Mouse (Mus musculus) hindbrain, embryonic 16.5 days (tissue): ENCODE results near the gene Jag1. TPM values are rescaled to one million over a fixed set of nuclear protein-coding genes. Genes with fewer than 3 reads are reported as not detected.
A peak's percentile ranks its signal among the peaks of the same experiment; 100 is the strongest.

Experiments
- ATAC-seq: fragments of 200-750 bp; cut with Nextera tagmentation; 2 replicates; pipeline ENCODE4 v1.8.0; 2017; ENCODE audit warnings: moderate TSS enrichment, moderate library complexity
- H3K27ac ChIP-seq: fragments of 300-500 bp; sonication (generic); 2 replicates; pipeline ENCODE4 v1.5.1; 2014; ENCODE audit warnings: low read depth, mild to moderate bottlenecking, control low read depth, low read length, moderate library complexity
- H3K27me3 ChIP-seq: fragments of 300-500 bp; sonication (generic); replicated peaks from 2 replicates; pipeline ENCODE4 v1.6.1; 2014; ENCODE audit warnings: low read length; ENCODE audit not compliant: control insufficient read depth, insufficient read depth
- H3K36me3 ChIP-seq: fragments of 300-500 bp; sonication (generic); 2 replicates; pipeline ENCODE4 v1.6.1; 2014; ENCODE audit warnings: mild to moderate bottlenecking, low read length, moderate library complexity, mixed read lengths; ENCODE audit not compliant: control insufficient read depth, insufficient read depth
- H3K4me1 ChIP-seq: fragments of 300-500 bp; sonication (generic); 2 replicates; pipeline ENCODE4 v1.6.1; 2014; ENCODE audit warnings: low read depth, low read length; ENCODE audit not compliant: control insufficient read depth, insufficient read depth
- H3K4me2 ChIP-seq: fragments of 300-500 bp; sonication (generic); 2 replicates; pipeline ENCODE4 v1.6.1; 2014; ENCODE audit warnings: mild to moderate bottlenecking, low read length, control low read depth, moderate library complexity
- H3K4me3 ChIP-seq: fragments of 300-500 bp; sonication (generic); 2 replicates; pipeline ENCODE4 v1.5.1; 2014; ENCODE audit warnings: mild to moderate bottlenecking, low read length, control low read depth, moderate library complexity
- H3K9ac ChIP-seq: fragments of 300-500 bp; sonication (generic); 2 replicates; pipeline ENCODE4 v1.6.1; 2014; ENCODE audit warnings: low read depth, mild to moderate bottlenecking, control low read depth, low read length, moderate library complexity
- H3K9me3 ChIP-seq: fragments of 300-500 bp; sonication (generic); 2 replicates; pipeline ENCODE4 v1.6.1; 2014; ENCODE audit warnings: mild to moderate bottlenecking, low read length, moderate library complexity; ENCODE audit not compliant: control insufficient read depth
- WGBS: fragments of 180-500 bp; shearing (Covaris S2); extraction: QIAGEN DNeasy Blood & Tissue Kit; methylation state at CpG from one replicate; pipeline ENCODE4 v1.1.7; 2014; 5-methylcytosine and 5-hydroxymethylcytosine counted together
- polyA plus RNA-seq: library from polyadenylated mRNA; unstranded; fragments of >200 nt; fragmentation: Nextera tagmentation; extraction: Ambion mirVana; gene quantifications from 2 replicates; pipeline ENCODE4 v1.2.1, GENCODE M21; 2015

The Jag1 gene
- polyA plus RNA-seq, 1 experiment from 2014 or later: 5.1 TPM

- ATAC-seq: no peak
- peaks cover 9% of the 10 kb centered on the region for H3K4me1 ChIP-seq
Measured at GRCm38 (mm10) chr2:137091766-137092522, 24.5 kb downstream of the Jag1 start.

GRCm38 (mm10) chr2:137087705-137088104 lies 28.7 kb downstream of the Jag1 start:
- peaks cover 10% of the 10 kb centered on the region; the same call in 1 of the 2 replicates for H3K36me3 ChIP-seq
- 73% methylated on average over 6 of the region's 6 CpGs for WGBS
- H3K27ac ChIP-seq: no peak overlapping the region
- H3K9ac ChIP-seq: no peak overlapping the region
- no peak for ATAC-seq
- no peaks in the 10 kb centered on the region for H3K27me3 ChIP-seq
- H3K4me2 ChIP-seq: no peak overlapping the region
- no peak overlapping the region for H3K4me3 ChIP-seq
- H3K9me3 ChIP-seq: no peaks in the 10 kb centered on the region
- H3K4me1 ChIP-seq: peaks cover 2% of the 10 kb centered on the region; the same call in 1 of the 2 replicates

More at GRCm38 (mm10) chr2:137091766-137092522, 24.5 kb downstream of the Jag1 start:
- no peak overlapping the region for H3K4me3 ChIP-seq
- H3K27ac ChIP-seq: no peak overlapping the region
- no peaks in the 10 kb centered on the region for H3K9me3 ChIP-seq
- WGBS: 63% methylated on average over 11 of the region's 11 CpGs
- H3K27me3 ChIP-seq: no peaks in the 10 kb centered on the region
- H3K4me2 ChIP-seq: no peak overlapping the region
- peaks cover 6% of the 10 kb centered on the region; the same call in 1 of the 2 replicates for H3K36me3 ChIP-seq
- H3K9ac ChIP-seq: no peak overlapping the region

- ATAC-seq: no peak
- Histone ChIP-seq H3K27ac (no peak overlapping the region), H3K4me3 (no peak overlapping the region), H3K4me2 (no peak overlapping the region), H3K9me3 (no peaks in the 10 kb centered on the region), H3K36me3 (peaks cover 10% of the 10 kb centered on the region; the same call in 1 of the 2 replicates), H3K27me3 (no peaks in the 10 kb centered on the region), H3K9ac (no peak overlapping the region), H3K4me1 (no peaks in the 10 kb centered on the region)
- 47% methylated on average over 14 of the region's 14 CpGs for WGBS
Measured at GRCm38 (mm10) chr2:137086621-137087395, 29.6 kb downstream of the Jag1 start.

- Histone ChIP-seq H3K36me3 (peaks cover 10% of the 10 kb centered on the region; the same call in 1 of the 2 replicates), H3K27me3 (no peaks in the 10 kb centered on the region), H3K9ac (no peak overlapping the region), H3K4me1 (no peaks in the 10 kb centered on the region; the same call in 1 of the 2 replicates), H3K27ac (no peak overlapping the region), H3K4me3 (no peak overlapping the region), H3K4me2 (no peak overlapping the region), H3K9me3 (no peaks in the 10 kb centered on the region)
- 71% methylated on average over 8 of the region's 8 CpGs for WGBS
- no peak for ATAC-seq
Measured at GRCm38 (mm10) chr2:137085257-137085656, 31.2 kb downstream of the Jag1 start.

GRCm38 (mm10) chr2:137082896-137083620 lies 33.4 kb downstream of the Jag1 start:
- no peaks in the 10 kb centered on the region for H3K27me3 ChIP-seq
- H3K36me3 ChIP-seq: peaks cover 4% of the 10 kb centered on the region; the same call in 1 of the 2 replicates
- peaks cover 3% of the 10 kb centered on the region for H3K4me1 ChIP-seq
- no peak overlapping the region for H3K27ac ChIP-seq
- H3K4me2 ChIP-seq: no peak overlapping the region
- 77% methylated on average over 24 of the region's 24 CpGs for WGBS
- no peak overlapping the region for H3K9ac ChIP-seq
- no peaks in the 10 kb centered on the region for H3K9me3 ChIP-seq
- H3K4me3 ChIP-seq: no peak overlapping the region
- ATAC-seq: peak; percentile 81

GRCm38 (mm10) chr2:137081001-137081400 lies 35.4 kb downstream of the Jag1 start:
- Histone ChIP-seq H3K4me3 (no peak overlapping the region), H3K9me3 (no peaks in the 10 kb centered on the region), H3K9ac (no peak overlapping the region), H3K4me1 (peaks cover 3% of the 10 kb centered on the region), H3K27me3 (no peaks in the 10 kb centered on the region), H3K27ac (no peak overlapping the region), H3K4me2 (no peak overlapping the region), H3K36me3 (peaks cover 4% of the 10 kb centered on the region; the same call in 1 of the 2 replicates)
- WGBS: 77% methylated on average over 7 of the region's 7 CpGs
- no peak for ATAC-seq

- H3K9me3 ChIP-seq: no peaks in the 10 kb centered on the region
Measured at GRCm38 (mm10) chr2:137080468-137080867, 36.0 kb downstream of the Jag1 start.

GRCm38 (mm10) chr2:137079721-137080320 lies 36.6 kb downstream of the Jag1 start:
- Histone ChIP-seq H3K27ac (no peak overlapping the region), H3K9ac (no peak overlapping the region), H3K4me2 (no peak overlapping the region), H3K27me3 (no peaks in the 10 kb centered on the region), H3K36me3 (0 out of 2 replicates have a peak, but pooled peaks cover 4% of the 10 kb centered on the region), H3K4me3 (no peak overlapping the region), H3K4me1 (peaks cover 3% of the 10 kb centered on the region), H3K9me3 (no peaks in the 10 kb centered on the region)
- 24% methylated on average over 10 of the region's 10 CpGs for WGBS
- no peak for ATAC-seq

More at GRCm38 (mm10) chr2:137080468-137080867, 36.0 kb downstream of the Jag1 start:
- ATAC-seq: no peak
- Histone ChIP-seq H3K36me3 (peaks cover 4% of the 10 kb centered on the region; the same call in 1 of the 2 replicates), H3K27me3 (no peaks in the 10 kb centered on the region), H3K4me2 (no peak overlapping the region), H3K4me3 (no peak overlapping the region), H3K27ac (no peak overlapping the region), H3K9ac (no peak overlapping the region), H3K4me1 (peaks cover 3% of the 10 kb centered on the region)
- WGBS: 76% methylated on average over 6 of the region's 6 CpGs
